Mouse (Mus musculus): ENCODE data around the gene Skint2. TPM values are rescaled to one million over a fixed set of nuclear protein-coding genes. Genes with fewer than 3 reads are reported as not detected.

The Skint2 gene
- not detected in 2 replicates for polyA plus RNA-seq (2015; fragmentation: Nextera tagmentation; extraction: Ambion mirVana)

DNA sequence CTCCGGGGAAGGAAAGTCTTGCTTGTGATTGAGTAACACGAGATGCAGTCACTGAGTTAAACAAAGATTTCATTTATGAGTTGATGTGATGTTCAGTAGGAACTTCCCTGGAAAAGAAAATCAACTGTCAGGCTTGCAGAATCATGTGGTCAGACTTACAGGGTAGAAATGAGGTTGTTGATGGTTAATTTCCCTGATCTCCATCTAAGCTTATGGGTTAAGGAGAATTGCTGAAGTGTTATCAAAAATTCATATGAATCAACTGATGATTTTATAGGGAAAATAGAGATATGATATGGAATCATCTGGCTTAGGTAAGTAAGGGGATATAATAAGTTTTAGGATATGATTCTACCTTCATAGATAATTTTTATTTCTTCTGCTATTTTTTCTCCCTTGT is at the start of gene Skint2:
Gene Skint2 (plus strand): TSS at position 301 of the 400 bp plus-strand sequence.
- 68% methylated on average over 2 of the region's 2 CpGs for WGBS

More for the DNA sequence above, at the start of gene Skint2:
- H3K27me3 ChIP-seq, result no peaks in the 10 kb centered on the region
- no peaks in the 10 kb centered on the region for H3K4me1 ChIP-seq
- no peak within 1 kb of the TSS for H3K27ac ChIP-seq
- no peak within 1 kb of the TSS for H3K9ac ChIP-seq
- ATAC-seq (ENCODE audit: insufficient number of reproducible peaks, insufficient read depth, low FRiP score, low TSS enrichment, low read depth), result no peak
- no peak within 1 kb of the TSS for H3K4me2 ChIP-seq
- H3K9me3 ChIP-seq, result no peaks in the 10 kb centered on the region
- no peaks in the 10 kb centered on the region for H3K36me3 ChIP-seq
- no peak within 1 kb of the TSS for H3K4me3 ChIP-seq

Other genes with a start within 250 kb of the Skint2 start
- not detected in 2 replicates for gene Skint9, start 123.2 kb upstream of the Skint2 start, polyA plus RNA-seq (2015; fragmentation: Nextera tagmentation; extraction: Ambion mirVana)
- not detected in 2 replicates for gene Skint10, start 217.7 kb downstream of the Skint2 start, polyA plus RNA-seq (2015; fragmentation: Nextera tagmentation; extraction: Ambion mirVana)